Mouse (Mus musculus) megakaryocyte progenitor cell, adult 5-6 weeks (primary cell): ENCODE results near the gene Slc25a39. TPM values are rescaled to one million over a fixed set of nuclear protein-coding genes. Genes with fewer than 3 reads are reported as not detected.

Experiments
- ATAC-seq: replicated peaks from 2 replicates; pipeline ENCODE4 v1.8.0; 2016; ENCODE audit warnings: mild to moderate bottlenecking, moderate TSS enrichment, inconsistent platforms; ENCODE audit not compliant: poor library complexity
- total RNA-seq, 2 experiments: library from RNA; stranded (forward) in 1 of 2; stranded (reverse) in 1 of 2; fragments of 157-497, 149-512 nt in 1 of 2; fragments of 200-1000 nt in 1 of 2; gene quantifications; 2 replicates each; pipeline versions ENCODE4 v1.2.3 to v1.2.4; 2015 to 2017

Slc25a39 gene
- 95.5 and 124 TPM in 2 replicates for total RNA-seq (2015)
- 48.7 and 52.7 TPM in 2 replicates for total RNA-seq (2017)

GRCm38 (mm10) chr11:102407834-102408215, at the start of gene Slc25a39:
TSS of gene Slc25a39 (minus strand) at chr11:102407946.
- ATAC-seq = peak; percentile 20; the same call in 1 of the 2 replicates

GRCm38 (mm10) chr11:102455740-102456396, 48.1 kb upstream of the Slc25a39 start:
- ATAC-seq = peak; percentile 85

GRCm38 (mm10) chr11:102453131-102453530, 45.4 kb upstream of the Slc25a39 start:
- no peak for ATAC-seq

GRCm38 (mm10) chr11:102449043-102450008, 41.6 kb upstream of the Slc25a39 start:
- no peak for ATAC-seq

GRCm38 (mm10) chr11:102448327-102448726, 40.6 kb upstream of the Slc25a39 start:
- no peak for ATAC-seq

GRCm38 (mm10) chr11:102447497-102447896, 39.8 kb upstream of the Slc25a39 start, which contains the start of gene Fam171a2:
TSS of gene Fam171a2 (minus strand) at chr11:102447682.
- peak; percentile 85 for ATAC-seq

GRCm38 (mm10) chr11:102446581-102447461, 39.1 kb upstream of the Slc25a39 start:
- ATAC-seq = no peak

GRCm38 (mm10) chr11:102445891-102446361, 38.2 kb upstream of the Slc25a39 start:
- ATAC-seq = no peak

- ATAC-seq = no peak
Measured at GRCm38 (mm10) chr11:102445264-102445890, 37.6 kb upstream of the Slc25a39 start.

GRCm38 (mm10) chr11:102444781-102445180, 37.0 kb upstream of the Slc25a39 start:
- ATAC-seq = no peak

GRCm38 (mm10) chr11:102444321-102444720, 36.6 kb upstream of the Slc25a39 start:
- ATAC-seq = no peak

- ATAC-seq = no peak
Measured at GRCm38 (mm10) chr11:102443740-102444139, 36.0 kb upstream of the Slc25a39 start.

- no peak for ATAC-seq
Measured at GRCm38 (mm10) chr11:102442089-102442488, 34.3 kb upstream of the Slc25a39 start.

- ATAC-seq = no peak
Measured at GRCm38 (mm10) chr11:102441434-102441833, 33.7 kb upstream of the Slc25a39 start.

- ATAC-seq = peak; percentile 25
Measured at GRCm38 (mm10) chr11:102440255-102440654, 32.5 kb upstream of the Slc25a39 start.

- ATAC-seq = no peak
Measured at GRCm38 (mm10) chr11:102439093-102440082, 31.6 kb upstream of the Slc25a39 start.

- peak; percentile 36; the same call in 1 of the 2 replicates for ATAC-seq
Measured at GRCm38 (mm10) chr11:102438212-102439092, 30.7 kb upstream of the Slc25a39 start.
